In genomic region chr5:28166256-28167231, GRCm38 (mm10) we compare ENCODE assay signal across 8 mouse cellular contexts. TPM values are rescaled to one million over a fixed set of nuclear protein-coding genes. Genes with fewer than 3 reads are reported as not detected.
DNase-seq lines count a peak whose midpoint lies in the region; ATAC-seq and TF ChIP-seq lines count a peak whose summit lies in the region.

No protein-coding gene starts in this region.

- no peak overlapping the region for H3K27ac ChIP-seq in thymus, adult 2 months (ENCODE audit: control insufficient read depth, insufficient read depth, low read length)
- no peak overlapping the region for H3K27ac ChIP-seq in forebrain, embryonic 15.5 days (replicated peaks)
- no peak overlapping the region for H3K27ac ChIP-seq in intestine, postnatal 0 days (ENCODE audit: low read depth, low read length)
- H3K27ac ChIP-seq in lung, embryonic 16.5 days (ENCODE audit: low read length): no peak overlapping the region
- no peak overlapping the region for H3K27ac ChIP-seq in stomach, postnatal 0 days (replicated peaks)

- H3K4me1 ChIP-seq in thymus, adult 2 months (replicated peaks; ENCODE audit: control insufficient read depth, insufficient read depth, low read length): 0 out of 2 replicates have a peak, but pooled peaks cover 2% of the 10 kb centered on the region
- peaks cover 30% of the 10 kb centered on the region for H3K4me1 ChIP-seq in forebrain, embryonic 15.5 days
- no peaks in the 10 kb centered on the region; the same call in 1 of the 2 replicates for H3K4me1 ChIP-seq in intestine, postnatal 0 days (replicated peaks; ENCODE audit: control insufficient read depth, insufficient read depth, low read length)
- peaks cover 21% of the 10 kb centered on the region for H3K4me1 ChIP-seq in lung, embryonic 16.5 days (replicated peaks; ENCODE audit: control insufficient read depth, insufficient read depth, low read length)
- peaks cover 2% of the 10 kb centered on the region; the same call in 1 of the 2 replicates for H3K4me1 ChIP-seq in stomach, postnatal 0 days (replicated peaks; ENCODE audit: control insufficient read depth, insufficient read depth)

- 2% methylated on average over 111 of the region's 111 CpGs for WGBS in thymus, adult 2 months
- WGBS in forebrain, embryonic 15.5 days: under 1% methylated on average over 111 of the region's 111 CpGs
- under 1% methylated on average over 105 of the region's 111 CpGs for WGBS in intestine, postnatal 0 days
- WGBS in lung, embryonic 16.5 days: under 1% methylated on average over 98 of the region's 111 CpGs
- under 1% methylated on average over 107 of the region's 111 CpGs for WGBS in stomach, postnatal 0 days

- peak overlapping the region; percentile 93 for H3K4me2 ChIP-seq in forebrain, embryonic 15.5 days (replicated peaks)
- peak overlapping the region; percentile 95 for H3K4me2 ChIP-seq in intestine, postnatal 0 days (replicated peaks; ENCODE audit: low read depth)
- peak overlapping the region; percentile 98 for H3K4me2 ChIP-seq in lung, embryonic 16.5 days (ENCODE audit: low read depth, low read length)
- H3K4me2 ChIP-seq in stomach, postnatal 0 days (replicated peaks; ENCODE audit: low read depth): peak overlapping the region; percentile 76

- no peak overlapping the region for H3K4me3 ChIP-seq in thymus, adult 2 months (ENCODE audit: control insufficient read depth, insufficient read depth, low read length)
- H3K4me3 ChIP-seq in forebrain, embryonic 15.5 days: peak overlapping the region; percentile 47
- H3K4me3 ChIP-seq in intestine, postnatal 0 days (ENCODE audit: low read depth, low read length): peak overlapping the region; percentile 47
- H3K4me3 ChIP-seq in lung, embryonic 16.5 days (ENCODE audit: low read length): peak overlapping the region; percentile 56
- H3K4me3 ChIP-seq in stomach, postnatal 0 days (ENCODE audit: low read depth, low read length): peak overlapping the region; percentile 46

- no peak for TF ChIP-seq POLR2A in thymus, adult 2 months (IDR thresholded peaks at IDR 0.05; ENCODE audit: control insufficient read depth, extremely low read depth, insufficient read depth, low read length, poor library complexity)

- no peak for TF ChIP-seq CTCF in thymus, adult 2 months (IDR thresholded peaks at IDR 0.05; ENCODE audit: borderline replicate concordance, control insufficient read depth, extremely low read depth, insufficient read depth, low read length, poor library complexity)
- no peak for TF ChIP-seq CTCF in intestine, postnatal 0 days (IDR thresholded peaks at IDR 0.05; ENCODE audit: low read depth)
- no peak for TF ChIP-seq CTCF in stomach, postnatal 0 days (IDR thresholded peaks at IDR 0.05; ENCODE audit: low read depth)

- peak overlapping the region; percentile 19; the same call in 1 of the 2 replicates for H3K9ac ChIP-seq in forebrain, embryonic 15.5 days (replicated peaks)
- H3K9ac ChIP-seq in intestine, postnatal 0 days (ENCODE audit: low read depth, low read length): no peak overlapping the region
- H3K9ac ChIP-seq in lung, embryonic 16.5 days (ENCODE audit: low read length): no peak overlapping the region
- H3K9ac ChIP-seq in stomach, postnatal 0 days (ENCODE audit: low read length): no peak overlapping the region

- H3K9me3 ChIP-seq in forebrain, embryonic 15.5 days: no peaks in the 10 kb centered on the region
- no peaks in the 10 kb centered on the region for H3K9me3 ChIP-seq in intestine, postnatal 0 days (ENCODE audit: control insufficient read depth)
- no peaks in the 10 kb centered on the region for H3K9me3 ChIP-seq in lung, embryonic 16.5 days (ENCODE audit: control insufficient read depth, low read length)
- H3K9me3 ChIP-seq in stomach, postnatal 0 days (ENCODE audit: control insufficient read depth, low read length): no peaks in the 10 kb centered on the region

- DNase-seq in thymus, postnatal 0 days (ENCODE audit: low spot score): peak; percentile 16
- no peak for DNase-seq in thymus, adult 2 months
- DNase-seq in cerebellum, adult 11-12 months: peak; percentile 73
- peak; percentile 60 for DNase-seq in stomach, postnatal 0 days (ENCODE audit: low spot score)
- DNase-seq in left cerebral cortex, adult 9 months (ENCODE audit: low spot score in 2 of 2): no peak

- H3K36me3 ChIP-seq in thymus, adult 2 months (ENCODE audit: control insufficient read depth, insufficient read depth, low read length): no peaks in the 10 kb centered on the region
- no peaks in the 10 kb centered on the region for H3K36me3 ChIP-seq in forebrain, embryonic 15.5 days
- no peaks in the 10 kb centered on the region for H3K36me3 ChIP-seq in intestine, postnatal 0 days (ENCODE audit: control insufficient read depth, insufficient read depth)
- H3K36me3 ChIP-seq in lung, embryonic 16.5 days (ENCODE audit: control insufficient read depth, insufficient read depth, low read length): no peaks in the 10 kb centered on the region
- H3K36me3 ChIP-seq in stomach, postnatal 0 days (ENCODE audit: control insufficient read depth, insufficient read depth, low read length): no peaks in the 10 kb centered on the region

- H3K27me3 ChIP-seq in thymus, adult 2 months (ENCODE audit: control insufficient read depth, insufficient read depth, low read length): peaks cover 29% of the 10 kb centered on the region
- H3K27me3 ChIP-seq in forebrain, embryonic 15.5 days: peaks cover 80% of the 10 kb centered on the region
- peaks cover 91% of the 10 kb centered on the region for H3K27me3 ChIP-seq in intestine, postnatal 0 days (replicated peaks; ENCODE audit: control insufficient read depth, insufficient read depth, low read length)
- H3K27me3 ChIP-seq in lung, embryonic 16.5 days (ENCODE audit: control insufficient read depth, insufficient read depth, low read depth, low read length): peaks cover 92% of the 10 kb centered on the region
- H3K27me3 ChIP-seq in stomach, postnatal 0 days (ENCODE audit: control insufficient read depth, insufficient read depth, low read length): peaks cover 47% of the 10 kb centered on the region; the same call in 1 of the 2 replicates

- no peak for TF ChIP-seq EP300 in stomach, postnatal 0 days (optimal IDR thresholded peaks at IDR 0.05)

- 0 out of 2 replicates have a peak, but pooled peaks have one; percentile 23 for ATAC-seq in forebrain, embryonic 15.5 days (replicated peaks)
- ATAC-seq in intestine, postnatal 0 days: no peak
- ATAC-seq in lung, embryonic 16.5 days (ENCODE audit: low read depth): peak; percentile 42
- peak; percentile 62; the same call in 1 of the 2 replicates for ATAC-seq in stomach, postnatal 0 days (ENCODE audit: low FRiP score, low TSS enrichment)

RNA-seq across cellular contexts. Expression of gene En2, which starts 1.1 kb away (rescaled TPM):
- polyA plus RNA-seq in thymus, postnatal 0 days (2015; fragmentation: Nextera tagmentation; extraction: Ambion mirVana): not detected in 2 replicates
- polyA plus RNA-seq in thymus, adult 2 months (2012; rRNA removed): 0.04 and 0.10 TPM in 2 replicates
- polyA plus RNA-seq in forebrain, embryonic 15.5 days (2015; fragmentation: Nextera tagmentation; extraction: Ambion mirVana): not detected in 2 replicates
- not detected in 2 replicates for polyA plus RNA-seq in intestine, postnatal 0 days (2015; fragmentation: Nextera tagmentation; extraction: Ambion mirVana)
- not detected in 2 replicates for polyA plus RNA-seq in lung, embryonic 16.5 days (2015; fragmentation: Nextera tagmentation; extraction: Ambion mirVana)
- polyA plus RNA-seq in stomach, postnatal 0 days (2015; fragmentation: Nextera tagmentation; extraction: Ambion mirVana): not detected in 2 replicates

Comparison
In these comparisons a context has a peak if more than half of its experiments do, and no peak if none do; other contexts are left out.
1. DNase-seq: peak in thymus, postnatal 0 days (single experiment), cerebellum, adult 11-12 months (single experiment) and stomach, postnatal 0 days (single experiment); none in thymus, adult 2 months (single experiment) and left cerebral cortex, adult 9 months (0 of 2).
2. Peak in every context shown above with its lines, with median percentiles within 50 percentile points of each other: H3K4me2 ChIP-seq.